Mouse (Mus musculus) common myeloid progenitor, adult 5-6 weeks (primary cell): ENCODE measurements around the gene Ccnd1. TPM values are rescaled to one million over a fixed set of nuclear protein-coding genes. Genes with fewer than 3 reads are reported as not detected.

Experiments used
- total RNA-seq: library from RNA; stranded (forward); fragments of 200-1000, 187-1606 nt; gene quantifications from 2 replicates; pipeline ENCODE4 v1.2.3, GENCODE M21; 2017

Gene Ccnd1
- total RNA-seq, 1 experiment from 2014 or later: 18.0 TPM

Other genes starting within 250 kb of the Ccnd1 start
- gene Ano1, start 188.0 kb downstream of the Ccnd1 start, total RNA-seq: not detected in 2 replicates
- gene Fgf3, start 101.8 kb downstream of the Ccnd1 start, total RNA-seq: 4.2 and 7.8 TPM in 2 replicates
- not detected in 2 replicates for gene Fgf4, start 92.6 kb downstream of the Ccnd1 start, total RNA-seq
- not detected in 2 replicates for gene Fgf15, start 43.4 kb downstream of the Ccnd1 start, total RNA-seq
- 42.8 and 51.7 TPM in 2 replicates for gene LTO1, start 24.8 kb downstream of the Ccnd1 start, total RNA-seq